Comparison of ENCODE assay signal across 28 mouse cellular contexts in the genomic region with DNA sequence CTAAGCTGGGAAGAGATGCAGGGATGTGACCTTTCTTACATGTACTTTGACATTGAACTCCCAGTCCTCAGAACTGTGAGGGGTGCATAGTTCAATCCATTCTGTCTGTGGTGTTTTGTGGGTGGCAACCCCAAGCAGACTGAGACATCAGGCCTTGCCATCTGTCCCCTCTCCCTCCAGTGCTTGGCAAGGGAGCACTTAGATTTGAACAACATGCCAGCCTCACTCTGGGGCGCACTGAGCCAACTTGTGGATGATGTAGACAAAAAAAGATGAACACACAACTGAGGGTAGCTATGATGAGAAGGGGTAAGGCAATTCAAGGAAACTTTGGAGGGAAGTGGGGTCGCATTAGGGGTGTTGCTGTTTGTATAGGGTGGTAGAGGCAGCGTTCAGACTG. TPM values are rescaled to one million over a fixed set of nuclear protein-coding genes. Genes with fewer than 3 reads are reported as not detected.
A peak's percentile ranks its signal among the peaks of the same experiment; 100 is the strongest.
DNase-seq lines count a peak whose midpoint lies in the region; ATAC-seq lines count a peak whose summit lies in the region.
"Had no signal": no experiment of that assay in that cellular context is flagged by ENCODE, and none has a peak within 500 bp of the region (broad histone marks: within the 10 kb centered on the region; RNA-seq: fewer than 3 reads in every experiment).

No protein-coding gene starts in this region.

- 0 out of 2 replicates have a peak, but pooled peaks cover 4% of the 10 kb centered on the region for H3K27me3 ChIP-seq in intestine, embryonic 14.5 days (replicated peaks; ENCODE audit: control insufficient read depth, insufficient read depth, low read length)
- H3K27me3 ChIP-seq in intestine, embryonic 15.5 days (replicated peaks) = no peaks in the 10 kb centered on the region
- H3K27me3 ChIP-seq: CH12.LX; embryonic facial prominence, embryonic 13.5 days; hindbrain, embryonic 15.5 days; lung, embryonic 15.5 days; midbrain, embryonic 15.5 days; neural tube, embryonic 15.5 days had no signal

- no peak for ATAC-seq in intestine, embryonic 14.5 days (replicated peaks; ENCODE audit: low FRiP score, low TSS enrichment, low read depth)
- ATAC-seq in intestine, embryonic 15.5 days = no peak
- ATAC-seq: activated CD4-positive, CD25-positive, alpha-beta regulatory T cell, adult 4 months; inflammation-experienced regulatory T-cells, adult 6 months; midbrain, embryonic 15.5 days had no signal

- H3K27ac ChIP-seq in intestine, embryonic 14.5 days (ENCODE audit: low read depth) = no peak overlapping the region
- no peak overlapping the region for H3K27ac ChIP-seq in intestine, embryonic 15.5 days
- H3K27ac ChIP-seq: embryonic facial prominence, embryonic 13.5 days; gastrocnemius, adult 2 months; hindbrain, embryonic 10.5 days; hindbrain, embryonic 15.5 days; kidney, postnatal 0 days; limb, embryonic 13.5 days; lung, embryonic 15.5 days; midbrain, embryonic 10.5 days; midbrain, embryonic 15.5 days; neural tube, embryonic 15.5 days had no signal

- peak; percentile 46 to 61 for DNase-seq in cerebellum, postnatal 25 days
- no peak for DNase-seq in cerebellum, adult 9-10 months
- peak; percentile 41 for DNase-seq in intestine, embryonic 14.5 days (ENCODE audit: low spot score)
- peak; percentile 35 to 80 for DNase-seq in layer of hippocampus, adult 18-20 months (ENCODE audit: low spot score in 2 of 2)
- peak; percentile 68 for DNase-seq in layer of hippocampus, adult 9-11 months
- no peak for DNase-seq in left cerebral cortex, postnatal 14 days (ENCODE audit: low spot score in 2 of 2)
- DNase-seq: adrenal gland, adult 2 months; gastrocnemius, adult 2 months; heart, postnatal 14 days; kidney, adult 2 months; kidney, postnatal 4 days; retina, postnatal 1 day; right cerebral cortex, postnatal 14 days; thymus, postnatal 4 days had no signal

- no peaks in the 10 kb centered on the region for H3K9me3 ChIP-seq in intestine, embryonic 14.5 days (ENCODE audit: control insufficient read depth, low read length)
- H3K9me3 ChIP-seq in intestine, embryonic 15.5 days = no peaks in the 10 kb centered on the region
- H3K9me3 ChIP-seq: embryonic facial prominence, embryonic 13.5 days; hindbrain, embryonic 10.5 days; hindbrain, embryonic 15.5 days; limb, embryonic 13.5 days; lung, embryonic 15.5 days; midbrain, embryonic 10.5 days; midbrain, embryonic 15.5 days; neural tube, embryonic 15.5 days had no signal

- WGBS in intestine, embryonic 14.5 days = 84% methylated on average over 3 of the region's 3 CpGs
- WGBS in intestine, embryonic 15.5 days = 86% methylated on average over 3 of the region's 3 CpGs

- no peak overlapping the region for H3K9ac ChIP-seq in intestine, embryonic 14.5 days (ENCODE audit: low read length)
- no peak overlapping the region for H3K9ac ChIP-seq in intestine, embryonic 15.5 days
- H3K9ac ChIP-seq: embryonic facial prominence, embryonic 13.5 days; hindbrain, embryonic 15.5 days; limb, embryonic 13.5 days; lung, embryonic 15.5 days; midbrain, embryonic 15.5 days; neural tube, embryonic 15.5 days had no signal

- H3K36me3 ChIP-seq in intestine, embryonic 14.5 days (ENCODE audit: control insufficient read depth, insufficient read depth, low read length) = no peaks in the 10 kb centered on the region
- no peaks in the 10 kb centered on the region for H3K36me3 ChIP-seq in intestine, embryonic 15.5 days
- H3K36me3 ChIP-seq: embryonic facial prominence, embryonic 13.5 days; hindbrain, embryonic 10.5 days; hindbrain, embryonic 15.5 days; limb, embryonic 13.5 days; lung, embryonic 15.5 days; midbrain, embryonic 10.5 days; midbrain, embryonic 15.5 days; neural tube, embryonic 15.5 days had no signal

- no peak overlapping the region for H3K4me2 ChIP-seq in intestine, embryonic 14.5 days (ENCODE audit: low read length)
- no peak overlapping the region for H3K4me2 ChIP-seq in intestine, embryonic 15.5 days (replicated peaks)
- H3K4me2 ChIP-seq: embryonic facial prominence, embryonic 13.5 days; hindbrain, embryonic 15.5 days; limb, embryonic 13.5 days; liver, embryonic 11.5 days; lung, embryonic 15.5 days; midbrain, embryonic 15.5 days; neural tube, embryonic 15.5 days had no signal

- no peaks in the 10 kb centered on the region; the same call in none of the 2 replicates for H3K4me1 ChIP-seq in intestine, embryonic 14.5 days (replicated peaks; ENCODE audit: control insufficient read depth, insufficient read depth, low read length)
- 0 out of 2 replicates have a peak, but pooled peaks cover 8% of the 10 kb centered on the region for H3K4me1 ChIP-seq in intestine, embryonic 15.5 days (replicated peaks)
- H3K4me1 ChIP-seq: hindbrain, embryonic 15.5 days had no signal

- no peak overlapping the region for H3K4me3 ChIP-seq in intestine, embryonic 14.5 days (ENCODE audit: low read depth, low read length)
- H3K4me3 ChIP-seq in intestine, embryonic 15.5 days (replicated peaks) = no peak overlapping the region
- H3K4me3 ChIP-seq: embryonic facial prominence, embryonic 13.5 days; gastrocnemius, adult 2 months; hindbrain, embryonic 10.5 days; hindbrain, embryonic 15.5 days; limb, embryonic 13.5 days; lung, embryonic 15.5 days; midbrain, embryonic 10.5 days; midbrain, embryonic 15.5 days; neural tube, embryonic 15.5 days had no signal

- intact Hi-C loops in left cerebral cortex, postnatal 14 days (cut with DNase I) = no loop called here

RNA-seq across cellular contexts. Expression of a gene that starts 26.2 kb away (rescaled TPM):
- 3.7 and 4.5 TPM in 2 replicates for polyA plus RNA-seq in intestine, embryonic 14.5 days (2014; fragmentation: Nextera tagmentation; extraction: Ambion mirVana)
- 2.0 and 2.3 TPM in 2 replicates for polyA plus RNA-seq in intestine, embryonic 15.5 days (2015; fragmentation: Nextera tagmentation; extraction: Ambion mirVana)
- 10 to 100 TPM; 49.4 to 52.7 TPM for total RNA-seq in layer of hippocampus, adult 18-20 months (2021)
- total RNA-seq in left cerebral cortex, postnatal 14 days (2021) = 10 to 100 TPM; 56.6 to 62.7 TPM

Comparison
In these comparisons a context has a peak if more than half of its experiments do, and no peak if none do; other contexts are left out.
1. DNase-seq: peak in cerebellum, postnatal 25 days (2 of 2), intestine, embryonic 14.5 days (single experiment), layer of hippocampus, adult 18-20 months (2 of 2) and layer of hippocampus, adult 9-11 months (single experiment); none in cerebellum, adult 9-10 months (single experiment) and left cerebral cortex, postnatal 14 days (0 of 2).